Mouse (Mus musculus) fat pad, adult 2 months (tissue): ENCODE results near the gene Armh1.
"Not testable (repeated sequence)": the region's sequence is repeated elsewhere in the genome, so short reads cannot be mapped to it uniquely, and the experiment has no call there.

Experiments used
- DNase-seq: peaks from one replicate; pipeline ENCODE4 v3.0.0-alpha.2; 2011; ENCODE audit warnings: low read depth, low spot score; ENCODE audit errors: extremely low read depth

Armh1 gene

DNA sequence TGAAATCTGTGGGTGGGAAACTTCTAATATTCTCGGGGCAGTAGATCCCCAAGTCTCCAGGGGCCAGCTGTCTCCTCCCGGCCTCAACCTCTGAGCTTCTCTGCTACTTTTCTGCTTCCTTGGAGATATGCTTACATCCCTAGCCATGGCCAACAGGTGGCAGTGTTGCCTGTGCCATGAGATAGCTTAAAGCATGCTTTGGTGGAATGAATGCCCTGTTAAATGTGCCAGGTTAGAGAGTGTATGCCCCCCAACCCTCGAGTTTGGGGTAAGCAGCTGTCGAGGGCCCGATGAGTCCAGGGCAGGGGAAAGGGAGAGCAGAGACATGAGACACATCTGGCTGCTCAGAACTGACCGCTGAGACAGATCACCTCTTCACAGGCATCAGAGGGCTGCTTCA is 18.4 kb upstream of the Armh1 start:
- no peak for DNase-seq

DNA sequence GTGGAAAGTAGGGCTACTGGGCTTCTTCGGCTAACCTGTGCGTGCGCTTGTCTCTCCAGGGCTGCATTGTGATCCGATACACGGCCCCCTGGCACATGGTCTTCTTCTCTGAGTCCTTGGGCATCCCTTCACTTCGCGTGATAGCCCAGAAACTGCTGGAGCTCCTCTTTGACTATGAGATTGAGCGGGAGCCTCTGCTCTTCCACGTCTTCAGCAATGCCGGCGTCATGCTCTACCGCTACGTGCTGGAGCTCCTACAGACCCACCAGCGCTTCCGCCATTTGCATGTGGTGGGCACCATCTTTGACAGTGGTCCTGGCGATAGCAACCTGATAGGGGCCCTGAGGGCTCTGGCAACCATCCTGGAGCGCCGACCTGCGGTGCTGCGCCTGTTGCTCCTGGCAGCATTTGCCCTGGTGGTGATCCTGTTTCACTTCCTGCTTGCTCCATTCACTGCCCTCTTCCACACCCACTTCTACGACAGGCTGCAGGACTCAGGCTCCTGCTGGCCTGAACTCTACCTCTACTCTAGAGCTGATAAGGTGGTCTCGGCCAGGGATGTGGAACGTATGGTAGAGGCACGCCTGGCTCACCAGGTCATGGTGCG is 16.0 kb upstream of the Armh1 start:
- DNase-seq = no peak

DNA sequence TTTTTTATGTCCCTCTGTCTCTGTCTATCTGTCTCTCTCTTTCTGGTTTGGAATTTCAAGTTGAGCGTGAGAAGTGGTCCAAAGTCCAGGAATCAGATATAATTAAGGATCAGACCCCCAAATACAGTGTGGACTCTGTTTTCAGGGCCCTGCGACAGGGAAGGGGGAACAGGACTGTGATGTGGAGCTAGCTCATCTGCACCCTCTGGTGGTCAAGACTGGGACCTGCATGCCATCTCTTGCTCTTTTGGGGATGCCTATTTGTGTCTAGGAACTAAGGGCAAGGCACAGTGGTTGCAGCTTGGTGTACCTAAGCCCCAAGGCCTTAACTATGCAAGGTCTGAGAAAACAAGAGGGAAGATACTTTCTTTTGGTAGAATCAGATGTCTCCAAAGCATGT is 15.4 kb upstream of the Armh1 start:
- no peak for DNase-seq

DNA sequence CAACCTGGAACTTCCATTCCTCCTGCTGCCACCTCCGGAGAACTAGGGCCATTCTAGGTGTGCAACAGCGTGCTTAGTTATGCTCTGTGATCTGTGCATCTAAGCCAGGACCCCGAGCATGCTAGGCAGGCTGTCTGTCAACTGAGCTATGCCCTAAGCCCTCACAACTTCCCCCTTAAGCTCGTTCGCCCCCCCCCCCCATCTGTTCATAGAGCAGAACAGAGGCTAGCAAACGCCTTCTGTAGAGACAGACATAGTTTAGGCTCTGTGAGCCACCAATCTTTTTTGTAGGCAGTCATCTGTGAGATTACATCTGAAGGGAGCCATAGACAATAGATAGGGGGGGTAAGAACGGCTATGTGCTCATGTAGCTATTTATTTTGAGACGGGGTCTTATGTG is 11.1 kb upstream of the Armh1 start:
- DNase-seq = no peak

DNA sequence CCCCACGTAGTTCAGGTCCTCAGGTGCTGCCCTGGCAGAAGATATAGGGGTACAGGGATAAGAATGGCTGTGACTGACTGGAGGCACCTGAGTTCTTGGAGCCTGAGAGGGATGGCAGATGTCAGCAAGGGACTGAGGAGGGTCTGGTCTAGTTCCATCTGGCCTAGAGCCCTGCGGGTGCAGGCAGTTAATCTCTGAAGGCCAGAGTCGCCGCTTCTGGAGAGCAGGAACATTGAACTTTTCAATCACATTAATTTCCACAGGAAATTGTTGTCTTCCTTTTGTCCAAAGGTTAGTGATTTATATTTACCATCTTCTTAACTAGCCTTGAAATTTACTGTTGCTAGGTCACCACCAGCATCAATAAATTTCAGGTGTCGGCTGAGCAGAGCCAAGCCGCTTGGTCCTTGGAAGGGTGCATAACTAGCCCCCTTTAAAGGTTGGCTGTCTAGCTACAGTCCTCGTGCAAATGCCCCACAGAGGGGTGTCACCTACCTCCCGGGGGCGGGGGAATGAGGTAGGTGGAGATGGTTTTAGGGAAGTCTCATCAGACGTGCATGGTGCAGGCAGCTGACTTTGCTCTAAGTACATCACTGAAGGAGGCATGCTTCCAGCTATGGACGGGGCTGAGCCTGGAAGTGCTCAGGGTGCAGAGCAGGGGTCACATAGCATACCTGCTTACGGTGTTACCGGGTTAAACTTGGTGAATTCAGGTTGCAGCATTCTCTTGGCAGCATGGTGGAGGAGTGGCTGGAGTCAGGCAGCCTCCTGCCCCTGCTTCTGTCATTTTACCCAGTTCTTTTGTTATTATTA is 10.4 kb upstream of the Armh1 start:
- DNase-seq = no peak

DNA sequence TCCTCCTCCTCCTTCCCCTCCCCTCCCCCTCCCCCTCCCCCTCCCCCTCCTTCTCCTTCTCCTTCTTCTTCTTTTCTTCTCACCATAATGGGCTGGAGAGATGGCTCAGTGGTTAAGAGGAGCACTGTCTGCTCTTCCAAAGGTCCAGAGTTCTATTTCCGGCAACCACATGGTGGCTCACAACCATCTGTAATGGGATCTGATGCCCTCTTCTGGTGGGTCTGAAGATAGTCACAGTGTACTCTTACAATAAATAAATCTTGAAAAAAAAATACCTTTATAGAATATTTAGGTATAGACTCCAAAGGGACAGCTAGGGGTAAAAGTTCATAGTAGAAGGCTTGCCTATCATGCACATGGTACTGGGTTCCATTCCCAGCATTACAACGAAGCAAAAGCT is 9.3 kb upstream of the Armh1 start:
- no peak for DNase-seq

DNA sequence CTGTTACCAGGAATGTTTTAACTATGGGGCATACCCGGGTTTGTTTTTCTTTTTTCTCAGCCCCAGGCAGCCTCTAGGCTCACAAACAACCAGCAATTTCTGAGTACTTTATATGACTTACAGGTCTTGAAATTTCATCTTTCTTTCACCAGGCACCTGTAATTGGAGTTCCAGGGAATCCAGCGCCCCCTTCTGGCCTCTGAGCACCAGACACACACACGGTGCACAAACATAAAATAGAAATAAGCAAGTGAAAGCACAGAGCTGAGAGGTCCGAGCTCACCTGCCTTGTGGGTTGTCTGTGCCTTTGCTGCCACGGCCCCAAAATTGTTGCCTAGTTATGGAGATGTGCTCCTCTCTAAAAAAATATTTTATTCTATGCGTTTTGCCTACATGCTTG is 8.0 kb upstream of the Armh1 start:
- DNase-seq = not testable (repeated sequence)

DNA sequence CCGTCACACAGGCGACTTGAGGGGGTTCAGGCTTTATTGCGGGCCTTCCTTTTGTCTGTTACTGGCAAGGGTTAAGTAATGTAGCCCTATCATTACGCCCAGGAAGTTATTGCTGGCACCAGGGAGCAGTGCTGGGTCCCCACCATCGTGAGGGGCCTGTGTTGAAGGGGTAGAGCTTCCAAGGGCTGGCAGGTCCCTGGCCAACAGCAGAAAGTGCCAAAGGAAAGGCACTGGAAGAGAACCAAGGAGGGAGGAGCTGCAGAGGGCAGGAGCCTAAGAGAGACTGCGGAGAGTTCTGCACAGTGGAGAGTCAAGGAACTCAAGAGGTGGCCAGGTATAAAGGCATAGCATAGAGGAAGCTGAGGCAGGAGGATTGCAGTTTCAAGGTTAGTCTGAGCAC is 2.7 kb upstream of the Armh1 start:
- no peak for DNase-seq

DNA sequence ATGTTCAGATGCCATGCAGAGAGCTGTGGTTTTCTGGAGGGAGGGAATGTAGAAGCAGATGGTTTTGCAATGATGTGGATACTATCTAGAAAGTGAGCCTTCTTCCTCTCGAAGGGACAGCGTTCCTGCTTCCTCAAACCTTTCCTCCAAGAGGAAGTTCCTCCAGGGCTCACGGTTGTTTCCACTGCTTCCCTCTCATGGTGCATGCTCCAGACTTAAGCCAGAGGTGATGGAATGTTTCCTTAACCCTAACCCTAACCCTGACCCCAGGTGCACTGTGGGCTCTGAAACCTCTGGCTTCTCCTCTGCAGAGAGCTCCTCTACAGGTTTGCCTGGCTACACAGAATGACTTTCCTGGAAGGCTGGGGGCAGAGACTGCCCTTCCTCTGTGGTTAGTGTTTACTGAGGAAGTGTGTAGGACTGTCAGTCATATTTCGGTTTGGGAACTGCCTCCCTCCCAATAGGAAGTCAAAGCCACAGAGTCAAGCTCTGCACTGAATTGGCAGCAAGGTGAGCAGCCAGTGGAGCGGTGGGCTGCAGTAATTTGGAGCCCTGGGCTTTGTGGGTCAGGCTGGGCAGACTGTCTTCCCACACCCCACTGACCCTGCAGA is 2.2 kb upstream of the Armh1 start:
- no peak for DNase-seq

DNA sequence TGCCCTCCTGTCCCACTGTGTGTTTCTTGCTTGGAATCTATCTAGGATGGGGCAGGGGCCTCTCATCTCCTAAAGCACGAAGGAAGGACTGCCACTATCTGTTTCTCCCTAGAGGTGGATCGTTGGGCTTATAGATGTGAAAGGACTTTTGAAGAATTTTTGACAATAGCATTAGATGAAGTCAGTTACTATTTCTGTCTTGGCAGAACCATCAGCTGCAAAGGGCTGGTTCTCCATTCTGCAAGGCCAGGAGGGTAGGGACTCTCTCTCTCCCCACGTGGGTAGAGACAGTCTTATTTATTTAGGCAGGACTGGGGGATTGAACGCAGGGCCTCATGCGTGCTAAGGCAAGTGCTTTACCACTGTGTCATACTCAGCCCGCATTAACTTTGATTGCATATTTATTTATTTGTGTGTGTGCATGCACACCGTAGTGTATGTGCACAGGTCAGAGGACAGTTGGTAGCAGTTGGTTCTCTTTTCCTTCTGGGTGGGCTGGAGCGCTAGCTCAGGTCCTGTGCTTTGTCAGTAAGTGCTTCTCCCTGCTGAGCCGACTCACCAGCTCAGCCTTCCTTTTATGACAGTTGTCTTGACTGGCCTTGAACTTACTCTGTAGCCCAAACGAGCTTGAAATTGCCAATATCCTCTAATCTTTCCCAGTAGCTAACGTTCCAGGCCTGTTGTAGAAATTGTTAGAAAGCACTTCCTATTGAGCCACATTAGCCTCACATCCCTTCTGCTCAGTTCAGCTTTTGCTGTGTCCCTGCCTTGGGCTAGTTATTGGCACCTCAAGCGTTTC is 1.5 kb upstream of the Armh1 start:
- peak; percentile 72 for DNase-seq

DNA sequence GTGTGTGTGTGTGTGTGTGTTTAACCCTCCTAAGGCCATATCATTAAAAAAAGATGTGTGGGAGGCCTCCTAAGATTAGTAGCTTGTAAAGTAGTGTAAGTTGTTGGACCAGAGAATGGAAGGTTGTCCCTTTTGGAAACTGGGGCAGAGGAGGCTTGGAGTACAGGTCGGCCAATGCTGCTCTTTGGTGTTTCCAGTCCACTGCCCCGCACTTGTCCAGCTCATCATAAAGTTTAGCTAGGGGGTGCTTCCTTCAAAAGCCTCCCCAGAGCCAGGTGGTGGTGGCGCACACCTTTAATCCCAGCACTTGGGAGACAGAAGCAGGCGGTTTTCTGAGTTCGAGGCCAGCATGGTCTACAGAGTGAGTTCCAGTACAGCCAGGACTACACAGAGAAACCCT is 830 bp upstream of the Armh1 start:
- DNase-seq = no peak

DNA sequence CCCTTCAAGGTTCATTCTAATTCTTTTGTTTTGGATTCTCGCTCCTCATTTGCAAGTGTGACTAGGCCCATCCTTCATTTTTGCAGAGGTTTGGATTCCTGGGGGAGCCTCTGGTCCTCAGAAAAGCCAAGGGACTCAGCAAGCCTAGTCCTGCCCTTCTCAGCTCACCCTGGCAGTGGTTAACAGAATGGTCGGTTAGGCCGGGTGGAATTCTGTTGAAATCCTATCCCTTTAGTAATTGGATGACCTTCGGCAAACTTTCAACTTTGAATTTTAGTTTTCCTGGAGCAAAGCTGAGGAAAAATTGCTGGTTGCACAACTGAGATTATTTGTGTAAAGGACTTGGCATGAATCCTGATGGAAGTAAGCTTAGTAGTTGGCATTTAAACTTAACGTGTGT is 426 bp upstream of the Armh1 start:
- peak; percentile 95 for DNase-seq

DNA sequence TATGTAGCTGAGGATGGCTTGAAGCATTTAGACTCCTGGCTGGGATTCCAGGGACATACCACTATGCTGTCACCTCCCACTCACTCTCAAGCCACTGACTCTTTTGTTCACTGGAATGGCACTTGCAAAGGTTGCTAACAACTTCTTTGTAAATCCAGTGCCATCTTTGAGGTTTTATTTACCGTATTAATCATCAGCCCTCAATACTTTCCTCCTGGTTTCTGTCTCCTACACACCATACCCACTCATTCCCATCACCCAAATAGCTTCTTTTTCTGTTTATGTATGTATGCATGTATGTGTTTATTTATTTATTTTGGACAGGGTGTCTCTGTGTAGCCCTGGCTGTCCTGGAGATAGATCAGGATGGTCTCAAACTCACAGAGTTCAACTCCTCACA is 943 bp downstream of the Armh1 start:
- DNase-seq = peak; percentile 8

DNA sequence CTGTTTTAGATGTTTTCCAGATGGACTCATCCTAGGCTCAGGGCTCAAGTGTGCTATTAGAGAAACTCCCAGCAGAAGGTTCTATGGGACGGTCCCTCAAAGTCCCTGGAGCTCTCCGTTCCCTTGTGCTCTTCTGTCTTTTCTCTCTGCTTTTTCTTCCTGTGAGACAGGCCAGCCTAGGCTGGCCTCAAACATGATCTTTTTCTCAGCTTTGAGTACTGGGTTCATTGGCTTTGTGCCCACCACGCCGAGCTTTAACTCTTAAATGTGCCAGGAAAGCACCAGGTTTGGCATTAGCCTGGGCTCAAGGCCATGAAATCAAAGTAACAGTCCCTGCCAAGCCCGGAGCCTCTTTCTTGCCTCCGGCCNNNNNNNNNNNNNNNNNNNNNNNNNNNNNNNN is 11.1 kb downstream of the Armh1 start:
- no peak for DNase-seq

DNA sequence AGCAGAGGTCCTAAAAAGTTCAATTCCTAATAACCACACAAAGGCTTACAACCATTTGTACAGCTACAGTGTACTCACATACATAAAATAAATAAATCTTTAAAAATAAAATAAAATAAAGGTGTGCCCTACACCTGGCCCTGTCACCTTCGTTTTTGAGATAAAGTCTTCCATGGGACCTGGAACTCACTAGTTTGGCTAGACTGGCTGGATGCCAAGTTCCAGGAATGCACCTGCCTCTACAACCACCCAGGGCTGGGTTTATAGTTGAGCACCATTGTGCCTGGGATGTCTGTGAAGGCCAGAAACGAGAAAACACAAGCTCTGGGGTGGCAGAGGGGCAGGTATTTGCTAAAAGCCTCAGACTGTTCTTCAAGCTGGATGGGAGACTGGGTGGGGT is 12.8 kb downstream of the Armh1 start:
- no peak for DNase-seq

DNA sequence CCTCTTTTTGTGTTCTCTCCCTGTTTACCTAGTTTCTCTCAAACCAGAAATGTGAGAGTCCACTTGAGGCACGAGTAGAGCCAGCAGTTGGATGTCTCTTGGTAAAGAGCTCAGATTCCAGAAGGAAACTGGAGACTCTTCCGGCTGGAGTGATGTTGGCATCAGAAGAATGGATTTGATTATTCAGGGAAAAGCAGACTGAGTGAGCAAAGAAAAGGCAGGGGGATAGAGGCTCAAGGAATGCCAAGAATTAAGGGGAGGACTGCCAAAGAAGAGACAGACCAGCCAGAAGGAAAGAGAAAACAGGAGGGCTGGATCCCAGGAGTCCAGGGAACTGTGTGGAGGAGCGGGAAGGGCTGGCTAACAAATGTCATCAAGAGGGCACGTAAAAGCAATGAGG is 16.1 kb downstream of the Armh1 start:
- DNase-seq = no peak

DNA sequence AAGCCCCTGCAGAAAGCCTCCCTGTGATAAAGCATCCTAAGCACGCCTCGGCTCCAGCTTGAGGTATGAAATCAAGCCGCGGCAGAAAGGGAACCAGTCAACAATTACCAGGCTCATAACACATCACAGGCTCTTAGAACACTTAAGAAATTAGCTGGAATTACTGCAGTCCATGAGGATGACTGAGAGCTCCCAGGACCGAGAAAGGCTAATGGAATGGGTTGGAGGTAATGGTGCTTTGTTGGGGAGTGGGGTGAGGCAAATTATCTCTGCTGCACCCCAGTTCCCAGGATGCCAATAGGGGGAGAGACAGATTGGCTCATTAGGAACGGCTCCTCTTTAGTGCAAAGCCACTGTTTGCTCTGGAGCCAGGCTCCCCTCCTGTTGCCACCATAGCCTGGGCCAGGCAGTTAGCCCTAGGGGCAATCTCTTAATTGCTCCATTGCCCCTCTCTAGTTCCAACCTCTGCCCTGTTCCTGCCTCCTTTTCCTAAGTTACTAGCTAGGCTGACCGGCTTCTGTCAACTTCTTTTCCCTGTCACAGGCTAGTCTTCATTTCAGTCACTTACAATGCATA is 17.7 kb downstream of the Armh1 start:
- DNase-seq = no peak

DNA sequence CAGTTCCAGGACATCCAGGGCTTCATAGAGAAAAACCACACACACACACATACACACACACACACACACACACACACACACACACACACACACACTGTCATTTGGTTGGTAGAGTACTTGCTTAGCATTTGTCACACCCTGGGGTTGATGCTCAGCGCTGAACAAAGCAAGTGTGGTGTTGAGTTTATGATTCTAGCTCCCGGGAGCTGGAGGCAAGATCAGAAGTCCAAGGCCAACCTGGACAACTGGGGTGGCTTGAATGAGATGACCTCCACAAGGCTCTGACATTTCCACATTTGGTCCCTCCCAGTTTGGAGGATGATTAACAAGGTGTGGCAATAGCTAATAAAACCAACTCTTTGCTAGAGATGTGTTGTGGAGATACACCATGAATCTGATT is 20.7 kb downstream of the Armh1 start:
- no peak for DNase-seq

DNA sequence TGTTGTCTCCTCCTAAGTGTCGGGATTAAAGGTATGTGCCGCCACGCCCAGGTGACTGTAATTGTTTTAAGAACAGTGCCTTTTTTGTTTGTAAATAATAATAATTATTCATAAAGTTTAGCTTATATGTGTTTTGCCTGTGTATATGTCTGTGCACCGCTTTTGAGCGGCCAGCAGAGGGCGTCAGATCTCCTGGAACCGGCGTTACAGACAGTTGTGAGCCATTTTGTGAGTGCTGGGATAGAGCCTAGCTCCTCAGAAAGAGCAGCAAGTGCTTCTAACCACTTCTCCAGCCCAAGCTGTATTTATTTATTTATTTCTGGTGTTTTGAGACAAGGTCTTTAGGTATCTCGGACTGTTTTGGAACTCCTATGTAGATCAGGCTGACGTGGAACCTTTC is 21.6 kb downstream of the Armh1 start:
- no peak for DNase-seq

DNA sequence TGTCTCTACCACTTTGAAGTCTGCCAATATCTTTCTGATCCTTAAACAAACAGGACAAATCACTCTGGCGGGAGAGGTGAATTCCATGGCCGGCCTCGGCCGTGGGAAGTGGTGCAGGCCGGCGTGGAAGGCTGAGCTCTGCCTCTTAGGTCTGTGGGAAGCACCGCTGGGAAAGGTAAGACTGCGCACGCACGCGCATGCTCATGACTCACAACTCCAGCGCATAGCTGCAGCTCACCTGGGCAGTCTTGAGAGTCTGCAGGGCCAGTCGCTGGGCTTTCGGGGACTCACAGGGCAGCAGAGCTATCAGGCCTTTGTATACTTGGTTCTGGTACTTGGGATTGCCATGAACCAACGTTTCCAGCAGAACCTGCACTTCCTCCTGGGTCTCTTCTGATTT is 22.3 kb downstream of the Armh1 start:
- DNase-seq = no peak

DNA sequence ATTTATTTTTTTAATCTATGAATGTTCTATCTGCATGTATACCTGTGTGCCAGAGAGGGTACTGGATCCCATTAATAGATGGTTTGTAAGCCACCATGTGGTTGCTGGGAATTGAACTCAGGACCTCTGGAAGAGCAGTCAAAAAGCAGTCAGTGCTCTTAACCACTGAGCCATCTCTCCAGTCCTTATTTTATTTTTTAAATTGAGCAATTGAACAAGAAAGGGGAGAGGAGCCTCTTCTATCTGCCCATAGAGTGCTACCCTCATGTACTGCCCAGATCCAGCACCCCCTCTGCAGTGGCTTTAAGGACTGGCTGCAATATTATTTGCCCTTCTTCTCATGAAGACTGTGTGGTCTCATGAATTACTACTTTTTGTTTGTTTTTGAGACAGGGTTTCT is 26.7 kb downstream of the Armh1 start:
- DNase-seq = no peak
